ENCODE assay signal across 27 mouse cellular contexts in the genomic region with DNA sequence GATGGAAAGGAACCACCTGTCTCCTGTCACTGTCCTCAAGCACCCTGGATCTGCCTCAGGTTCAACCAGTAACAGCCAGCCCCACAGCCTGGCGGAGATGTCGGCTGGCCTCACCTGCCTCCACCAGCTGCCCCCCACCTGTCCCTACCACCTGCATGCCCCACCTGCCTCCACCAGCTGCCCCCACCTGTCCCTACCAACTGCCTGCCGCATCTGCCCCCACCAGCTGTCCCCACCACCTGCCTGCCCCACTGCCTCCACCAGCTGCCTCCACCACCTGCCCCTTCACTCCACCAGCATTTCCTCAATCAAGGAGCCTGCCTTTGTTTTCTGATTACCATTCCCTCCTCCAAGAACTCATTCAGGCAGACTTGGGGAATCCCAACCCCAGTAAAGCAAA.
DNase-seq lines count a peak whose midpoint lies in the region; ATAC-seq and TF ChIP-seq lines count a peak whose summit lies in the region.
"Had no signal": no experiment of that assay in that cellular context is flagged by ENCODE, and none has a peak within 500 bp of the region (broad histone marks: within the 10 kb centered on the region; RNA-seq: fewer than 3 reads in every experiment).

No protein-coding gene starts in this region.

- no peak overlapping the region for H3K4me2 ChIP-seq in forebrain, embryonic 14.5 days (ENCODE audit: low read length)
- H3K4me2 ChIP-seq in forebrain, embryonic 16.5 days (ENCODE audit: low read length) = no peak overlapping the region
- no peak overlapping the region for H3K4me2 ChIP-seq in midbrain, embryonic 14.5 days (ENCODE audit: low read length)
- no peak overlapping the region for H3K4me2 ChIP-seq in intestine, postnatal 0 days (replicated peaks; ENCODE audit: low read depth)
- H3K4me2 ChIP-seq: heart, embryonic 12.5 days; hindbrain, embryonic 15.5 days; liver, embryonic 12.5 days had no signal

- DNase-seq in forebrain, embryonic 14.5 days (ENCODE audit: low spot score) = no peak
- DNase-seq in midbrain, embryonic 10.5 days (ENCODE audit: low spot score) = no peak
- DNase-seq in midbrain, embryonic 14.5 days = no peak
- DNase-seq in G1E (ENCODE audit: low spot score) = no peak
- DNase-seq in kidney, adult 8-10 months = no peak
- DNase-seq: adrenal gland, postnatal 36 days; cerebellum, adult 2 months; cerebellum, postnatal 36 days; gastrocnemius, postnatal 14 days; heart, adult 2 months; heart, postnatal 4 days; kidney, adult 9 months; kidney, postnatal 10 days; layer of hippocampus, postnatal 36 days; left cerebral cortex, postnatal 4 days; liver, postnatal 0 days; thymus, adult 2 months; thymus, postnatal 36 days had no signal

- no peak overlapping the region for H3K4me3 ChIP-seq in forebrain, embryonic 14.5 days (ENCODE audit: low read depth, low read length)
- H3K4me3 ChIP-seq in forebrain, embryonic 16.5 days (replicated peaks; ENCODE audit: low read length) = no peak overlapping the region
- H3K4me3 ChIP-seq in midbrain, embryonic 10.5 days = no peak overlapping the region
- H3K4me3 ChIP-seq in midbrain, embryonic 14.5 days (replicated peaks; ENCODE audit: low read depth, low read length) = no peak overlapping the region
- 0 out of 2 replicates have a peak overlapping the region, but pooled peaks have one; percentile 11 for H3K4me3 ChIP-seq in G1E (ENCODE audit: low read depth, low read length)
- no peak overlapping the region for H3K4me3 ChIP-seq in intestine, postnatal 0 days (ENCODE audit: low read depth, low read length)
- H3K4me3 ChIP-seq: heart, adult 2 months; heart, embryonic 12.5 days; hindbrain, embryonic 15.5 days; liver, embryonic 12.5 days had no signal

- no peak overlapping the region for H3K9ac ChIP-seq in forebrain, embryonic 14.5 days (ENCODE audit: low read length)
- H3K9ac ChIP-seq in forebrain, embryonic 16.5 days (replicated peaks; ENCODE audit: low read depth, low read length) = no peak overlapping the region
- H3K9ac ChIP-seq in midbrain, embryonic 14.5 days (replicated peaks; ENCODE audit: low read length) = no peak overlapping the region
- no peak overlapping the region for H3K9ac ChIP-seq in intestine, postnatal 0 days (ENCODE audit: low read depth, low read length)
- H3K9ac ChIP-seq: heart, embryonic 12.5 days; hindbrain, embryonic 15.5 days; liver, embryonic 12.5 days; liver, postnatal 0 days had no signal

- TF ChIP-seq CTCF in G1E (IDR thresholded peaks at IDR 0.05; ENCODE audit: low read depth, low read length) = no peak
- no peak for TF ChIP-seq CTCF in intestine, postnatal 0 days (IDR thresholded peaks at IDR 0.05; ENCODE audit: low read depth)

- 92% methylated on average over 3 of the region's 3 CpGs for WGBS in forebrain, embryonic 14.5 days
- WGBS in forebrain, embryonic 16.5 days = 87% methylated on average over 3 of the region's 3 CpGs
- 90% methylated on average over 3 of the region's 3 CpGs for WGBS in midbrain, embryonic 10.5 days
- WGBS in midbrain, embryonic 14.5 days = 85% methylated on average over 3 of the region's 3 CpGs
- WGBS in intestine, postnatal 0 days = 82% methylated on average over 3 of the region's 3 CpGs

- peak; percentile 23; the same call in 1 of the 2 replicates for ATAC-seq in forebrain, embryonic 14.5 days
- no peak for ATAC-seq in forebrain, embryonic 16.5 days
- ATAC-seq in midbrain, embryonic 14.5 days (ENCODE audit: low FRiP score, low TSS enrichment) = no peak
- no peak for ATAC-seq in G1E (ENCODE audit: extremely low read depth, insufficient number of reproducible peaks, low FRiP score, poor library complexity, severe bottlenecking)
- 0 out of 2 replicates have a peak, but pooled peaks have one; percentile 28 for ATAC-seq in intestine, postnatal 0 days
- ATAC-seq: CD4-positive, CD25-positive, alpha-beta regulatory T cell, adult 4 months; inflammation-experienced regulatory T-cells, adult 6 months; liver, embryonic 12.5 days; liver, postnatal 0 days; lung, postnatal 0 days had no signal

- H3K27me3 ChIP-seq in forebrain, embryonic 14.5 days (replicated peaks; ENCODE audit: control insufficient read depth, insufficient read depth, low read length) = no peaks in the 10 kb centered on the region
- no peaks in the 10 kb centered on the region; the same call in 1 of the 2 replicates for H3K27me3 ChIP-seq in forebrain, embryonic 16.5 days (replicated peaks; ENCODE audit: control insufficient read depth, insufficient read depth, low read length)
- peaks cover 10% of the 10 kb centered on the region; the same call in 1 of the 2 replicates for H3K27me3 ChIP-seq in midbrain, embryonic 10.5 days (ENCODE audit: low read depth, poor library complexity, severe bottlenecking)
- H3K27me3 ChIP-seq in midbrain, embryonic 14.5 days (ENCODE audit: control insufficient read depth, insufficient read depth, low read length) = no peaks in the 10 kb centered on the region
- no peaks in the 10 kb centered on the region for H3K27me3 ChIP-seq in G1E (ENCODE audit: insufficient read depth, low read length)
- no peaks in the 10 kb centered on the region for H3K27me3 ChIP-seq in intestine, postnatal 0 days (replicated peaks; ENCODE audit: control insufficient read depth, insufficient read depth, low read length)
- H3K27me3 ChIP-seq: hindbrain, embryonic 15.5 days had no signal

- H3K9me3 ChIP-seq in forebrain, embryonic 14.5 days (replicated peaks; ENCODE audit: control insufficient read depth, low read length) = no peaks in the 10 kb centered on the region
- H3K9me3 ChIP-seq in forebrain, embryonic 16.5 days (ENCODE audit: control insufficient read depth, low read length) = no peaks in the 10 kb centered on the region
- no peaks in the 10 kb centered on the region for H3K9me3 ChIP-seq in midbrain, embryonic 10.5 days (replicated peaks)
- H3K9me3 ChIP-seq in midbrain, embryonic 14.5 days (ENCODE audit: control insufficient read depth, low read length) = no peaks in the 10 kb centered on the region
- H3K9me3 ChIP-seq in G1E (replicated peaks) = peaks cover 62% of the 10 kb centered on the region
- no peaks in the 10 kb centered on the region for H3K9me3 ChIP-seq in intestine, postnatal 0 days (ENCODE audit: control insufficient read depth)
- H3K9me3 ChIP-seq: heart, embryonic 12.5 days; hindbrain, embryonic 15.5 days; liver, embryonic 12.5 days had no signal

- H3K27ac ChIP-seq in forebrain, embryonic 14.5 days (ENCODE audit: low read depth, low read length) = no peak overlapping the region
- no peak overlapping the region for H3K27ac ChIP-seq in forebrain, embryonic 16.5 days (ENCODE audit: low read length)
- H3K27ac ChIP-seq in midbrain, embryonic 10.5 days (replicated peaks) = peak overlapping the region; percentile 67
- H3K27ac ChIP-seq in midbrain, embryonic 14.5 days (replicated peaks; ENCODE audit: low read depth, low read length) = no peak overlapping the region
- no peak overlapping the region for H3K27ac ChIP-seq in intestine, postnatal 0 days (ENCODE audit: low read depth, low read length)
- H3K27ac ChIP-seq: heart, adult 2 months; hindbrain, embryonic 15.5 days; liver, embryonic 12.5 days; macrophage had no signal

- no peaks in the 10 kb centered on the region for H3K4me1 ChIP-seq in forebrain, embryonic 14.5 days (ENCODE audit: control insufficient read depth, insufficient read depth, low read length)
- peaks cover 2% of the 10 kb centered on the region; the same call in 1 of the 2 replicates for H3K4me1 ChIP-seq in forebrain, embryonic 16.5 days (replicated peaks; ENCODE audit: control insufficient read depth, insufficient read depth, low read length)
- peaks cover 23% of the 10 kb centered on the region for H3K4me1 ChIP-seq in midbrain, embryonic 10.5 days
- 0 out of 2 replicates have a peak, but pooled peaks cover 3% of the 10 kb centered on the region for H3K4me1 ChIP-seq in midbrain, embryonic 14.5 days (ENCODE audit: control insufficient read depth, insufficient read depth, low read length)
- H3K4me1 ChIP-seq in G1E (ENCODE audit: insufficient read depth, low read depth, low read length) = no peaks in the 10 kb centered on the region
- 0 out of 2 replicates have a peak, but pooled peaks cover 6% of the 10 kb centered on the region for H3K4me1 ChIP-seq in intestine, postnatal 0 days (replicated peaks; ENCODE audit: control insufficient read depth, insufficient read depth, low read length)

- no peaks in the 10 kb centered on the region for H3K36me3 ChIP-seq in forebrain, embryonic 14.5 days (ENCODE audit: control insufficient read depth, insufficient read depth, low read length)
- H3K36me3 ChIP-seq in forebrain, embryonic 16.5 days (ENCODE audit: control insufficient read depth, insufficient read depth) = no peaks in the 10 kb centered on the region
- H3K36me3 ChIP-seq in midbrain, embryonic 10.5 days = no peaks in the 10 kb centered on the region
- no peaks in the 10 kb centered on the region for H3K36me3 ChIP-seq in midbrain, embryonic 14.5 days (ENCODE audit: control insufficient read depth, insufficient read depth, low read length)
- H3K36me3 ChIP-seq in G1E (replicated peaks) = no peaks in the 10 kb centered on the region
- H3K36me3 ChIP-seq in intestine, postnatal 0 days (ENCODE audit: control insufficient read depth, insufficient read depth) = no peaks in the 10 kb centered on the region
- H3K36me3 ChIP-seq: heart, embryonic 12.5 days; hindbrain, embryonic 15.5 days; liver, embryonic 12.5 days had no signal

Comparison
In these comparisons a context has a peak if more than half of its experiments do, and no peak if none do; other contexts are left out.
1. ATAC-seq: peak in forebrain, embryonic 14.5 days (single experiment) and intestine, postnatal 0 days (single experiment); none in forebrain, embryonic 16.5 days (single experiment), midbrain, embryonic 14.5 days (single experiment) and G1E (single experiment).